Mouse (Mus musculus): ENCODE data around the gene 2410004B18Rik.

The 2410004B18Rik gene

GRCm38 (mm10) chr3:145922019-145922854 lies 15.6 kb upstream of the 2410004B18Rik start, which contains the start of gene Bcl10:
Gene Bcl10 (plus strand): TSS chr3:145922804.
- H3K27me3 ChIP-seq (ENCODE audit: control insufficient read depth, insufficient read depth, low read length, poor library complexity, severe bottlenecking): no peaks in the 10 kb centered on the region
- H3K36me3 ChIP-seq (ENCODE audit: control insufficient read depth, insufficient read depth, low read length, poor library complexity, severe bottlenecking): peaks cover 2% of the 10 kb centered on the region; the same call in 1 of the 2 replicates
- no peak for DNase-seq (ENCODE audit: low read depth, low spot score)

GRCm38 (mm10) chr3:145922971-145923370 lies 14.8 kb upstream of the 2410004B18Rik start:
- H3K36me3 ChIP-seq (ENCODE audit: control insufficient read depth, insufficient read depth, low read length, poor library complexity, severe bottlenecking): peaks cover 2% of the 10 kb centered on the region; the same call in 1 of the 2 replicates
- DNase-seq (ENCODE audit: low read depth, low spot score): no peak
- H3K27me3 ChIP-seq (ENCODE audit: control insufficient read depth, insufficient read depth, low read length, poor library complexity, severe bottlenecking): no peaks in the 10 kb centered on the region

DNA sequence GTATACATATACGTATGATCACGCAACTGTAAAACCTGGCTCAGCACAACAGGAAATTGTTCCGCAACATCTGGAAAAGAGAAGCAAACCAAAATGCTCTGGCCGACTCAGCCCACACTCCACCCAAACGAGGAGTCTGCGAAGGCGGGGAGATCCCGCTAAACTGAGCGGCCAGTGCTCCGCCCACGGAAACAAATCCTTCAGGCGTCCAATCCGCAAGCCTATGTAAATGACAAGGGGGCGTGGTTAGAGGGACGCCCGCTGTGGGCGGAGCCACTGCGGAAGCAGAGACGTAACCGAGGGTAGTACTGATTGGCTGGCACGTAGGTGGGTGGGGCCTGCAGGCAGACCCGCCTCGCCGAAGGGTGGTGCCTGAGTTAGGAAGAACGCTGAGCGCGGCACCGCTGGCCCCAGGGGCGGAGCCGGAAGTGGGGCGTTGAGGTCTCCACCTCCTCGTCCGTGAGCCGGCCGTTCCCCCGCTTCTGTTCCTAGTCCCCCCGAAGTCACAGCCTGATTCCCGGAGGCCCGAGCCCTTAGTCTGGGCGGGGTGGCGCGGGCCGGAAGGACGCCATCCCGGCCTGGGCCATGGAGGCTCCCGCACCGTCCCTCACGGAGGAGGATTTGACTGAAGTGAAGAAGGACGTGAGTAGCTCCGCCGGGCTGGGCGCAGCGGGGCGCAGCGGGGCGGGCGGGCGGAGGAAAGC lies 13.8 kb upstream of the 2410004B18Rik start:
- DNase-seq (ENCODE audit: low read depth, low spot score): peak; percentile 100
- H3K36me3 ChIP-seq (ENCODE audit: control insufficient read depth, insufficient read depth, low read length, poor library complexity, severe bottlenecking): peaks cover 5% of the 10 kb centered on the region; the same call in 1 of the 2 replicates

DNA sequence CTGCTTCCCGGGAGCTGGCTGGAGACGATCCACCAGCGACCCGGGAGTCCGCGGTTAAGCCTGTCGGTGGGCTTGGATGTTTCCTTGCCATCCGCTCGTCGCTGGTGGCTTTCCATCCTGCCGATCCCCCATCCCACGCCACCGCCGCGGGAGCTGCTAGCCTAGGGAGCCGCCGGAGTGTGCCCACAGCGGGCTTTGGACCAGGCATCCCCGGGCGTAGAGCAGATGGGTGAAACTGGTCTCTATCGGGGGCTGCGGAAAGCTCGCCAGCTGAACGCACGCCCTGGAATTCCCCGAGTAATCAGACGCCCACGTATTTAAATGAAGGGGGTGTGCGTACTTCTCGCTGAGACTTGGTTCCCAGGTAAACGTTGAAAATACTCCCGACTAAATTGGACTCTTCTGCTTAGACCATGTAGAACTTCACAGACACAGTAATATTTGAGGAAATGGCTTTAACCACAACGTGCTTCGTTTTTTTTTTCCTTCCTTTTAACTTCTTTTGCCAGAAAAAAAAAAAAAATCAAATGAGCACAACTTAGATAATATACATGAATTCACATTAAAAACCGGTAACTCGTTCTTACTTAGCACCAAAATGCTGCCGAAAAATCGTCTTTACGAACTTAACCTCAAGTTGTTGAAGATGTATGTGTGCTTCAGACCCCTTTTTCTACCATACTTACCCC lies 13.0 kb upstream of the 2410004B18Rik start:
- Histone ChIP-seq H3K36me3 (ENCODE audit: control insufficient read depth, insufficient read depth, low read length, poor library complexity, severe bottlenecking) (peaks cover 5% of the 10 kb centered on the region; the same call in 1 of the 2 replicates), H3K27me3 (ENCODE audit: control insufficient read depth, insufficient read depth, low read length, poor library complexity, severe bottlenecking) (no peaks in the 10 kb centered on the region)
- DNase-seq (ENCODE audit: low read depth, low spot score): peak; percentile 87

More for the DNA sequence above, 13.8 kb upstream of the 2410004B18Rik start:
- no peaks in the 10 kb centered on the region for H3K27me3 ChIP-seq (ENCODE audit: control insufficient read depth, insufficient read depth, low read length, poor library complexity, severe bottlenecking)

GRCm38 (mm10) chr3:145925506-145925905 lies 12.3 kb upstream of the 2410004B18Rik start:
- peaks cover 8% of the 10 kb centered on the region; the same call in 1 of the 2 replicates for H3K36me3 ChIP-seq (ENCODE audit: control insufficient read depth, insufficient read depth, low read length, poor library complexity, severe bottlenecking)
- peak; percentile 23 for DNase-seq (ENCODE audit: low read depth, low spot score)
- H3K27me3 ChIP-seq (ENCODE audit: control insufficient read depth, insufficient read depth, low read length, poor library complexity, severe bottlenecking): no peaks in the 10 kb centered on the region

DNA sequence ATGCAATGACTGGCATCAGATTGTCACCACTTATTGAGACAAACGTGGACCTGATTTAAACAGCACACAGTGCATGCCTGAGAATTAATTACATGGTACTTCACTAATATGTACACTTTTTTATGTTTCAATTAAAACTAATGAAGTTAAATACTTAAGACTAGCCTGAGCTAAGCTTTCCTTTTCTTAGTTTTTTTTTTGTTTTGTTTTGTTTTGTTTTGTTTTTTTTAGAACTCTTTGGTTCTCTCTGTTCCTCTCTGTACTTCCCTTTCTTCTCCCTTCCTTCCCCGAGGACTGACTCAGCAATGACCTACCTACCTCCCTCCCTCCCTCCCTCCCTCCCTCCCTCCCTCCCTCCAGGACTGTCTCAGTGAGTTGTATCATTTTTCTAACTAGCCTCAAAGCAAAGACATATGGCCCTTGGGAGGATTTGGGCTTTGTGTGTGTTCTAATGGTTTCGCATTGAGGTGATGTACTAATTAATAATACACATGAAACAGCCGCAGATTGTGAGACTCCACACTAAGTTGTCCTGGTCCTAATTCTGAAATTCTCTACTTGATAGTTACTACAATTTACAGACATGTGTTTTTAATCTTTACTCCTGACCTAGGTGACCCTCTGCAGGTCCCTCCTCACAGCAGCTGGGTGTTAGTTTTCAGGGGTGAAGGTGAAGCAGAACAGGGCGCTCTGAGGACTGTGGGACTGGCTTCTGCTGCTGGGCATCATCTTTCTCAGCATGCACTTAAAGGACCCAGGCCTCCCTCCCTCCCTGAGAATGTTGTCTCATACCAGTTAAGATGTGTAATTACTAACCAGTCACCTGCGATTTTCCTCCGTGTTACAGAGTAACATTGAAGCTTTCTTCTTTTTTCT lies 8.1 kb upstream of the 2410004B18Rik start:
- Histone ChIP-seq H3K27me3 (ENCODE audit: control insufficient read depth, insufficient read depth, low read length, poor library complexity, severe bottlenecking) (no peaks in the 10 kb centered on the region), H3K36me3 (ENCODE audit: control insufficient read depth, insufficient read depth, low read length, poor library complexity, severe bottlenecking) (peaks cover 24% of the 10 kb centered on the region)
- peak; percentile 50 for DNase-seq (ENCODE audit: low read depth, low spot score)

- no peaks in the 10 kb centered on the region for H3K27me3 ChIP-seq (ENCODE audit: control insufficient read depth, insufficient read depth, low read length, poor library complexity, severe bottlenecking)
- peaks cover 21% of the 10 kb centered on the region for H3K36me3 ChIP-seq (ENCODE audit: control insufficient read depth, insufficient read depth, low read length, poor library complexity, severe bottlenecking)
- DNase-seq (ENCODE audit: low read depth, low spot score): peak; percentile 45
Observed at GRCm38 (mm10) chr3:145933845-145934244, 4.0 kb upstream of the 2410004B18Rik start.

DNA sequence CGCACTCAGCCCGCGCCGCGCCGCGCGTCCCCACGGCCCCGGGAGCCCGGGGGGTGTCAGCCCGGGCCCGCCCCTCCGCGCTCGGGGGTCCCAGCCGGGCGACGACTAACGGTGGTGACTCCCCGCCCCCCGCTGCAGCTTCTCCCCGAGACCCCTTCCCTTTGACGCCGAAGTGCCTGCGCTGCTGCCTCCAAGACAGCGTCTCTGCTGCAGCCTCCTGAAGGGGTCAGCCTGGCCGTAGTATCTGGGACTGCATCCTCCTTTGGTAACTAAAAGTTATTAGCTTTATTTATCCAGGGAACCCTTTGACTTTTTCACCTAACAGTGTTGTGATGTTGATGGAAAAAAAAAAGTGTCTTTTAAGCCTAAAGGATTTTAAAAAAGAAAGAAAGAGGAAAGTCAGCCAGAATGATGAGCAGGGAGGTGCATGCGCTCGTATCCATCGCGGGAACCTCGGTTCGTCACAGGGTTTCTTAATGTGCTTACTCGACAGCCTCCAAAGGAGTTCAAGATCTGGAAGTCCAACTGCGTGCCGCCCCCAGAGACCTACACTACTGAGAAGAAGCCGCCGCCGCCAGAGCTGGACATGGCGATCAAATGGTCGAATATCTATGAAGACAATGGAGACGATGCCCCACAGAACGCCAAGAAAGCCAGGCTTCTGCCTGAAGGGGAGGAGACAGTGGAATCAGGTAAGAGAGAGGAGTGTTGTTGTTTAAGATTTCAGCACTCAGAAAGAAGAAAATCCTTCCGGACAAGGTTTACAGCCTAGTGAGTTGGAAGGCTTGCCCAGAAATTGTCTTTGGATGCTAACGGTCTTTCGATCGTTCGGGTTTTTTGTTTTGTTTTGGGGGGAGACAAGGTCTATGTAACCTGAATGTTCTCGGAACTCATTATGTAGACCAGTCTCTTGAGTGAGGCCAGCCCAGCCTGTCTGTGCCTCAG lies 863 bp downstream of the 2410004B18Rik start:
- H3K36me3 ChIP-seq (ENCODE audit: control insufficient read depth, insufficient read depth, low read length, poor library complexity, severe bottlenecking): peaks cover 11% of the 10 kb centered on the region
- H3K27me3 ChIP-seq (ENCODE audit: control insufficient read depth, insufficient read depth, low read length, poor library complexity, severe bottlenecking): no peaks in the 10 kb centered on the region
- DNase-seq (ENCODE audit: low read depth, low spot score): peak; percentile 29

DNA sequence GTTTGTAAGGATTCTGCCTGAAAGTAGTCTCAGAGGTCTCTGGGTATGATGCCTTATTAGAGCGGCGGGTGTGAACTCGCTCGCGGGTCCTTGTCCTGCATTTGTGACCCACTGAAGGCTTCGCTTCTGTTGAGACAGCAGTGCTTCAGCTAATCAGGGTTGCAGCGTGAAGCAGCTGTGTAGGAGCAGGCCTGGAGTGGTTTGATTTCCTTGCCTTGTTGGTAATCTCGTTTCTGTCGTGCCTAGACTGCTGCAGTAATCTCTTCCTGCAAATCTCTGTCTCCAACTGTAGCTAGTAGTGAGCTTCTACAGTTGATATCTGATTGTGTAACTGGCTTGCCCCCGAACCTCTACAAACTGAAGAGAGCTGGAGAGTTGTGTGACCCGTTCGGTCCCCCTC lies 1.6 kb downstream of the 2410004B18Rik start:
- Histone ChIP-seq H3K27me3 (ENCODE audit: control insufficient read depth, insufficient read depth, low read length, poor library complexity, severe bottlenecking) (no peaks in the 10 kb centered on the region), H3K36me3 (ENCODE audit: control insufficient read depth, insufficient read depth, low read length, poor library complexity, severe bottlenecking) (peaks cover 9% of the 10 kb centered on the region)
- no peak for DNase-seq (ENCODE audit: low read depth, low spot score)

- DNase-seq (ENCODE audit: low read depth, low spot score): no peak
- Histone ChIP-seq H3K27me3 (ENCODE audit: control insufficient read depth, insufficient read depth, low read length, poor library complexity, severe bottlenecking) (no peaks in the 10 kb centered on the region), H3K36me3 (ENCODE audit: control insufficient read depth, insufficient read depth, low read length, poor library complexity, severe bottlenecking) (peaks cover 6% of the 10 kb centered on the region)
Observed at GRCm38 (mm10) chr3:145939971-145940370, 2.2 kb downstream of the 2410004B18Rik start.

DNA sequence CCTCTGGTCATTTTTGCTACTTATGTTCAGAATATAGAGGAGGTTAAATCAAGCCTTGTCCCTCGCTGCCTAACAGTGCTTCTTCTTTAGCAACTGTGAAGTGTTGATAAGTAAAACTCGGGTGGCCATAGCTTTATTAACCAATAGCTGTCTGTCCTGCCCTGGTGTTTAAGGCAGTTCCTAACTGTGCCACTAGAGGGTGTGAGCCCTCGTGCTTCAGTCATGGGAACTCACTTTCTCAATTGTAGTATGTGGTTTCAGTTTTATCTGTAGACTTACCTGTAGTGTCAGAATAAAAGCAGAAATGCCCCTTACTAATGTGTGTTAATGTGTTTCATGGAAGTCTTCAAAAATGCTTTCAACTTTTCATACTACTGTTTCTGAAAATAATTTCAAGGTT lies 4.2 kb downstream of the 2410004B18Rik start:
- DNase-seq (ENCODE audit: low read depth, low spot score): peak; percentile 93
- no peaks in the 10 kb centered on the region for H3K27me3 ChIP-seq (ENCODE audit: control insufficient read depth, insufficient read depth, low read length, poor library complexity, severe bottlenecking)

GRCm38 (mm10) chr3:145944348-145944747 lies 6.5 kb downstream of the 2410004B18Rik start:
- Histone ChIP-seq H3K27me3 (ENCODE audit: control insufficient read depth, insufficient read depth, low read length, poor library complexity, severe bottlenecking) (no peaks in the 10 kb centered on the region), H3K36me3 (ENCODE audit: control insufficient read depth, insufficient read depth, low read length, poor library complexity, severe bottlenecking) (peaks cover 6% of the 10 kb centered on the region)
- peak; percentile 45 for DNase-seq (ENCODE audit: low read depth, low spot score)

More for the DNA sequence above, 4.2 kb downstream of the 2410004B18Rik start:
- H3K36me3 ChIP-seq (ENCODE audit: control insufficient read depth, insufficient read depth, low read length, poor library complexity, severe bottlenecking): peaks cover 6% of the 10 kb centered on the region

GRCm38 (mm10) chr3:145945904-145946303 lies 8.1 kb downstream of the 2410004B18Rik start:
- Histone ChIP-seq H3K27me3 (ENCODE audit: control insufficient read depth, insufficient read depth, low read length, poor library complexity, severe bottlenecking) (no peaks in the 10 kb centered on the region), H3K36me3 (ENCODE audit: control insufficient read depth, insufficient read depth, low read length, poor library complexity, severe bottlenecking) (peaks cover 6% of the 10 kb centered on the region)
- no peak for DNase-seq (ENCODE audit: low read depth, low spot score)

All from splenic B cell, adult 2 months (primary cell).